In genomic region chr2:3216617-3217016, GRCm38 (mm10) we compare ENCODE assay signal across 22 mouse cellular contexts.
DNase-seq lines count a peak whose midpoint lies in the region; ATAC-seq and TF ChIP-seq lines count a peak whose summit lies in the region.
"Had no signal": no experiment of that assay in that cellular context is flagged by ENCODE, and none has a peak within 500 bp of the region (broad histone marks: within the 10 kb centered on the region; RNA-seq: fewer than 3 reads in every experiment).

No protein-coding gene starts in this region.

- no peaks in the 10 kb centered on the region for H3K27me3 ChIP-seq in lung, embryonic 15.5 days
- H3K27me3 ChIP-seq: forebrain, embryonic 12.5 days; forebrain, embryonic 15.5 days; hindbrain, embryonic 12.5 days; hindbrain, embryonic 15.5 days had no signal

- H3K36me3 ChIP-seq in lung, embryonic 15.5 days: peaks cover 10% of the 10 kb centered on the region
- H3K36me3 ChIP-seq: forebrain, embryonic 12.5 days; forebrain, embryonic 15.5 days had no signal

- no peak overlapping the region for H3K9ac ChIP-seq in lung, embryonic 15.5 days
- H3K9ac ChIP-seq: forebrain, embryonic 12.5 days; forebrain, embryonic 15.5 days; hindbrain, embryonic 12.5 days; hindbrain, embryonic 15.5 days had no signal

- H3K9me3 ChIP-seq in lung, embryonic 15.5 days: no peaks in the 10 kb centered on the region
- H3K9me3 ChIP-seq: forebrain, embryonic 12.5 days; forebrain, embryonic 15.5 days; hindbrain, embryonic 12.5 days; hindbrain, embryonic 15.5 days had no signal

- H3K4me1 ChIP-seq in lung, embryonic 15.5 days: no peaks in the 10 kb centered on the region
- H3K4me1 ChIP-seq: forebrain, embryonic 12.5 days; forebrain, embryonic 15.5 days; hindbrain, embryonic 12.5 days; hindbrain, embryonic 15.5 days had no signal

- WGBS in lung, embryonic 15.5 days: 53% methylated on average over 10 of the region's 10 CpGs

- DNase-seq in layer of hippocampus, adult 2 months (ENCODE audit: low spot score in 2 of 2): no peak
- DNase-seq in layer of hippocampus, adult 9-10 months (ENCODE audit: low spot score): no peak
- DNase-seq in lung, postnatal 14 days: no peak
- peak; percentile 24 for DNase-seq in lung, postnatal 10 days
- DNase-seq in lung, postnatal 25 days (ENCODE audit: low spot score): no peak
- DNase-seq: adrenal gland, adult 2 months; adrenal gland, postnatal 14 days; cerebellum, adult 11 months; cerebellum, adult 2 months; cerebellum, postnatal 10 days; cerebellum, postnatal 36 days; embryo, embryonic 11 days; gastrocnemius, postnatal 25 days; heart, adult 2 months had no signal

- H3K4me3 ChIP-seq in layer of hippocampus, adult 2 months: no peak overlapping the region
- no peak overlapping the region for H3K4me3 ChIP-seq in lung, embryonic 15.5 days
- H3K4me3 ChIP-seq: erythroblast, embryonic 14.5 days; forebrain, embryonic 12.5 days; forebrain, embryonic 15.5 days; heart, adult 2 months; hindbrain, embryonic 12.5 days; hindbrain, embryonic 15.5 days had no signal

- H3K4me2 ChIP-seq in lung, embryonic 15.5 days: no peak overlapping the region
- H3K4me2 ChIP-seq: forebrain, embryonic 12.5 days; forebrain, embryonic 15.5 days; heart, embryonic 11.5 days; hindbrain, embryonic 12.5 days; hindbrain, embryonic 15.5 days had no signal

- TF ChIP-seq CTCF in layer of hippocampus, adult 2 months (conservative IDR thresholded peaks at IDR 0.05): no peak

- peak overlapping the region; percentile 23; the same call in 1 of the 2 replicates for H3K27ac ChIP-seq in layer of hippocampus, adult 2 months
- no peak overlapping the region for H3K27ac ChIP-seq in lung, embryonic 15.5 days
- H3K27ac ChIP-seq: forebrain, embryonic 12.5 days; forebrain, embryonic 15.5 days; heart, adult 2 months; hindbrain, embryonic 12.5 days; hindbrain, embryonic 15.5 days had no signal

- peak; percentile 72; the same call in 1 of the 2 replicates for ATAC-seq in lung, embryonic 15.5 days (ENCODE audit: borderline replicate concordance, extremely low read depth, low FRiP score, low TSS enrichment)
- ATAC-seq: CD4-positive, CD25-positive, alpha-beta regulatory T cell, adult 4 months; forebrain, embryonic 15.5 days had no signal
